Mouse (Mus musculus) heart, postnatal 0 days (tissue): ENCODE results near the gene Myo1c. TPM values are rescaled to one million over a fixed set of nuclear protein-coding genes. Genes with fewer than 3 reads are reported as not detected.
"Not testable (repeated sequence)": the region's sequence is repeated elsewhere in the genome, so short reads cannot be mapped to it uniquely, and the experiment has no call there.

Experiments
- ATAC-seq: fragments of 200-750 bp; cut with Nextera tagmentation; 2 replicates; pipeline ENCODE4 v1.8.0; 2017; ENCODE audit warnings: low read depth, moderate number of reproducible peaks, moderate library complexity; ENCODE audit not compliant: insufficient read depth
- DNase-seq: peaks from one replicate; pipeline ENCODE4 v3.0.0-alpha.2; 2016; ENCODE audit warnings: low spot score
- H3K27ac ChIP-seq: fragments of 300-500 bp; sonication (generic); 2 replicates; pipeline ENCODE4 v1.5.1; 2014; ENCODE audit warnings: low read depth, mild to moderate bottlenecking
- H3K27me3 ChIP-seq: fragments of 300-500 bp; sonication (generic); 2 replicates; pipeline ENCODE4 v1.6.1; 2014; ENCODE audit warnings: low read length, mixed read lengths; ENCODE audit not compliant: control insufficient read depth, insufficient read depth
- H3K36me3 ChIP-seq: fragments of 300-500 bp; sonication (generic); replicated peaks from 2 replicates; pipeline ENCODE4 v1.6.1; 2014; ENCODE audit warnings: low read length, mixed read lengths; ENCODE audit not compliant: control insufficient read depth, insufficient read depth
- H3K4me1 ChIP-seq: fragments of 300-500 bp; sonication (generic); 2 replicates; pipeline ENCODE4 v1.6.1; 2014; ENCODE audit warnings: antibody characterized with exemption; ENCODE audit not compliant: control insufficient read depth, insufficient read depth
- H3K4me2 ChIP-seq: fragments of 300-500 bp; sonication (generic); 2 replicates; pipeline ENCODE4 v1.6.1; 2014; ENCODE audit warnings: low read depth, mild to moderate bottlenecking, low read length, moderate library complexity
- H3K4me3 ChIP-seq: fragments of 300-500 bp; sonication (generic); 2 replicates; pipeline ENCODE4 v1.5.1; 2014; ENCODE audit warnings: low read depth, low read length
- H3K9ac ChIP-seq: fragments of 300-500 bp; sonication (generic); replicated peaks from 2 replicates; pipeline ENCODE4 v1.6.1; 2014; ENCODE audit warnings: low read depth, low read length, mixed read lengths
- H3K9me3 ChIP-seq: fragments of 300-500 bp; sonication (generic); replicated peaks from 2 replicates; pipeline ENCODE4 v1.6.1; 2016; ENCODE audit warnings: low read length; ENCODE audit not compliant: control insufficient read depth
- CTCF ChIP-seq: IDR thresholded peaks from 2 replicates; pipeline ENCODE4 v1.5.1; 2016; ENCODE audit warnings: antibody characterized with exemption, control low read depth, low read depth
- EP300 ChIP-seq: IDR thresholded peaks from 2 replicates; pipeline ENCODE4 v1.6.1; 2016; ENCODE audit warnings: antibody characterized with exemption, low read depth
- WGBS: fragments of 180-500 bp; shearing (Covaris S2); extraction: QIAGEN DNeasy Blood & Tissue Kit; methylation state at CpG from one replicate; pipeline ENCODE4 v1.1.7; 2014; 5-methylcytosine and 5-hydroxymethylcytosine counted together
- polyA plus RNA-seq: library from polyadenylated mRNA; unstranded; fragments of >200 nt; fragmentation: Nextera tagmentation; extraction: Ambion mirVana; gene quantifications from 2 replicates; pipeline ENCODE4 v1.2.1, GENCODE M21; 2015
- total RNA-seq: library from RNA; depleted of rRNA; stranded (reverse); fragments of >200 nt; gene quantifications from 2 replicates; pipeline ENCODE4 v1.2.3, GENCODE M21; 2014; ENCODE audit warnings: low replicate concordance

Gene Myo1c
- total and polyA plus RNA-seq, 2 experiments from 2014 or later, result 45.2 to 143 TPM

- Histone ChIP-seq H3K9me3 (no peaks in the 10 kb centered on the region), H3K27me3 (no peaks in the 10 kb centered on the region), H3K9ac (no peak overlapping the region), H3K27ac (no peak overlapping the region), H3K4me1 (peaks cover 16% of the 10 kb centered on the region), H3K4me2 (no peak overlapping the region), H3K36me3 (peaks cover 37% of the 10 kb centered on the region), H3K4me3 (no peak overlapping the region)
- ATAC-seq (no peak), DNase-seq (no peak)
- WGBS, result 56% methylated on average over 1 of the region's 1 CpGs
- TF ChIP-seq EP300 (no peak), CTCF (no peak)
Observed at GRCm38 (mm10) chr11:75689977-75690376, 39.7 kb downstream of the Myo1c start.

- no peak overlapping the region for H3K4me2 ChIP-seq
- no peak for DNase-seq
- peaks cover 7% of the 10 kb centered on the region for H3K4me1 ChIP-seq
- TF ChIP-seq EP300 (no peak), CTCF (no peak)
- no peak overlapping the region for H3K27ac ChIP-seq
- no peak overlapping the region for H3K4me3 ChIP-seq
- no peaks in the 10 kb centered on the region for H3K9me3 ChIP-seq
- no peak overlapping the region for H3K9ac ChIP-seq
- H3K27me3 ChIP-seq, result no peaks in the 10 kb centered on the region
- ATAC-seq, result no peak
- peaks cover 43% of the 10 kb centered on the region for H3K36me3 ChIP-seq
Observed at GRCm38 (mm10) chr11:75691047-75691446, 40.7 kb downstream of the Myo1c start.

- Histone ChIP-seq H3K4me1 (no peaks in the 10 kb centered on the region), H3K9ac (no peak overlapping the region), H3K4me3 (no peak overlapping the region), H3K9me3 (no peaks in the 10 kb centered on the region), H3K27ac (no peak overlapping the region), H3K4me2 (no peak overlapping the region), H3K27me3 (no peaks in the 10 kb centered on the region), H3K36me3 (peaks cover 68% of the 10 kb centered on the region)
- WGBS, result 86% methylated on average over 5 of the region's 5 CpGs
- ATAC-seq (no peak), DNase-seq (no peak)
- no peak for TF ChIP-seq EP300
- no peak for TF ChIP-seq CTCF
Observed at GRCm38 (mm10) chr11:75693570-75693969, 43.3 kb downstream of the Myo1c start.

GRCm38 (mm10) chr11:75697464-75697863 is 47.2 kb downstream of the Myo1c start:
- ATAC-seq, result not testable (repeated sequence)
- H3K36me3 ChIP-seq, result peaks cover 88% of the 10 kb centered on the region
- 93% methylated on average over 3 of the region's 3 CpGs for WGBS

GRCm38 (mm10) chr11:75700557-75700956 is 50.3 kb downstream of the Myo1c start:
- ATAC-seq (no peak), DNase-seq (no peak)
- H3K4me2 ChIP-seq, result no peak overlapping the region
- peaks cover 91% of the 10 kb centered on the region for H3K36me3 ChIP-seq
- H3K9me3 ChIP-seq, result no peaks in the 10 kb centered on the region
- no peak overlapping the region for H3K4me3 ChIP-seq
- TF ChIP-seq EP300 (no peak), CTCF (no peak)
- WGBS, result 91% methylated on average over 5 of the region's 5 CpGs
- H3K9ac ChIP-seq, result no peak overlapping the region
- no peak overlapping the region for H3K27ac ChIP-seq
- no peaks in the 10 kb centered on the region for H3K4me1 ChIP-seq
- no peaks in the 10 kb centered on the region for H3K27me3 ChIP-seq

More at GRCm38 (mm10) chr11:75697464-75697863, 47.2 kb downstream of the Myo1c start:
- H3K9ac ChIP-seq, H3K9me3 ChIP-seq, H3K4me1 ChIP-seq, H3K27me3 ChIP-seq, H3K4me2 ChIP-seq, H3K4me3 ChIP-seq, DNase-seq, H3K27ac ChIP-seq: not testable (repeated sequence)

- Histone ChIP-seq H3K4me1 (no peaks in the 10 kb centered on the region), H3K9me3 (no peaks in the 10 kb centered on the region), H3K36me3 (peaks cover 80% of the 10 kb centered on the region), H3K9ac (no peak overlapping the region), H3K4me3 (no peak overlapping the region), H3K4me2 (no peak overlapping the region), H3K27ac (no peak overlapping the region), H3K27me3 (no peaks in the 10 kb centered on the region)
- WGBS, result 96% methylated on average over 6 of the region's 6 CpGs
- no peak for DNase-seq
- TF ChIP-seq CTCF, result no peak
- TF ChIP-seq EP300, result no peak
- no peak for ATAC-seq
Observed at GRCm38 (mm10) chr11:75702761-75703160, 52.5 kb downstream of the Myo1c start.
